Mouse (Mus musculus) bone marrow, adult 2 months (tissue): ENCODE data around the gene Hsd17b1.

Source experiments
- CTCF ChIP-seq: fragments of 200-500 bp; IDR thresholded peaks from 2 replicates; pipeline ENCODE4 v1.5.1; 2011; ENCODE audit warnings: low read length, control low read depth; ENCODE audit not compliant: control insufficient read depth, insufficient read depth
- POLR2A ChIP-seq: fragments of 200-500 bp; IDR thresholded peaks from 2 replicates; pipeline ENCODE4 v1.6.1; 2011; ENCODE audit warnings: low read depth, mild to moderate bottlenecking, control low read depth, low read length, borderline replicate concordance; ENCODE audit not compliant: control insufficient read depth

DNA sequence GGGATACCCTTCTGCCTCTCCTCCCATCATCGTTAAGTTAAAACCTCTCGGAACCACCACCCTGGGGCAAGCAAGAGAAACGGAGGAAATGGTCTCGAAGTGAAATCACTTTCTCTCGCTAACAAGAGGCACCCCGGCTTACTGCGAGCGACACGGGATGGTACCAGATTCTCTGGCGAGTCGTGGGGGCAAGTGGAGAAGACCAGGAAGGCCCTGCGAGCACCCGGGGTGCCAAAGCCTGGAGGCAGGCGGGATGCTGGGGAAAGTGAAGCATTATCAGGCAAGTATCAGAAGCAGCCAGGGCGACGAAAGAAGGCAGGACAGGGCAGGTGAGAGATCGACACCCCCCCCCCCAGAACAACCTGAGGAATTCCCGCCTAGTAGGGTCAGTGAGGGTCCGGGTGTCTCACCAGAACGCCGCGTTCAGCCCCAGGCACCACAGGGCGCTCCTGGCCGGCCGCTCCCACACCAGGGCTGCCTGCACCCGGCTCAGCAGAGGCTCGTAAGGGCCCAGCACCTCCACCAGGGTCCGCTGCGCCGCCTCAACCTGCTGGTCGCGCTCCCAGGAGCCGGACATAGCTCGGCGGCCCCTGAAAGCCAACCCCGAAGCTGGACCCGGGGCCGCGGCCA lies 41.0 kb downstream of the Hsd17b1 start:
- TF ChIP-seq CTCF (no peak), POLR2A (no peak)
